Mouse (Mus musculus): ENCODE measurements around the gene Slc22a15. TPM values are rescaled to one million over a fixed set of nuclear protein-coding genes. Genes with fewer than 3 reads are reported as not detected.
"Not testable (repeated sequence)": the region's sequence is repeated elsewhere in the genome, so short reads cannot be mapped to it uniquely, and the experiment has no call there.

The Slc22a15 gene
- polyA plus RNA-seq, 1 experiment from 2014 or later = 6.4 TPM

DNA sequence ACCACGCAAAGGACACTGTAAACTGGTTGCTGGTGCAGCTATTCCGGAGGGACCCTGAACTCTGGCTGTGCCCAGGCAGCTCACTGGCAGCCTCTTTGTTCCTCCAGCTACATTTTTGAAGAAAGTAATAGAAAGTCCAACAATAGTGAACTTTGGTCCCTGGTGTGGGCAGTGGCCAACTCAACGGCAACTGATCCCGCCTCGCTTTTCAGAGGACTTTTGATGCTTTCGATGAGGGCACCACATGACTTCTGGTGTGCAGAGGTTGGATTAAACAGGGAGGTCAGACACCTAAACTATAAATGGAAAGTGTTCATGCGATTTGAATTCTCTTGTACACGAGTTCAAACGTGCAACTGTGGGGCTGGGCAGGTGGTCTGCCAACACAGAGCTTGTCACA is 99.9 kb downstream of the Slc22a15 start:
- Histone ChIP-seq H3K36me3 (replicated peaks) (no peaks in the 10 kb centered on the region), H3K4me2 (no peak overlapping the region), H3K27me3 (no peaks in the 10 kb centered on the region), H3K9me3 (no peaks in the 10 kb centered on the region), H3K27ac (no peak overlapping the region), H3K4me3 (replicated peaks) (no peak overlapping the region), H3K4me1 (no peaks in the 10 kb centered on the region), H3K9ac (no peak overlapping the region)
- 79% methylated on average over 9 of the region's 9 CpGs for WGBS
- ATAC-seq (ENCODE audit: low FRiP score) = no peak

- no peak overlapping the region for H3K4me3 ChIP-seq (replicated peaks)
- H3K9ac ChIP-seq = no peak overlapping the region
- H3K4me2 ChIP-seq = no peak overlapping the region
- no peaks in the 10 kb centered on the region for H3K36me3 ChIP-seq (replicated peaks)
- H3K27me3 ChIP-seq = no peaks in the 10 kb centered on the region
- H3K9me3 ChIP-seq = peaks cover 6% of the 10 kb centered on the region; the same call in 1 of the 2 replicates
- H3K27ac ChIP-seq = no peak overlapping the region
- H3K4me1 ChIP-seq = no peaks in the 10 kb centered on the region
- no peak for ATAC-seq (ENCODE audit: low FRiP score)
- WGBS = 75% methylated on average over 5 of the region's 5 CpGs
Observed at GRCm38 (mm10) chr3:101822052-101822451, 102.2 kb downstream of the Slc22a15 start.

DNA sequence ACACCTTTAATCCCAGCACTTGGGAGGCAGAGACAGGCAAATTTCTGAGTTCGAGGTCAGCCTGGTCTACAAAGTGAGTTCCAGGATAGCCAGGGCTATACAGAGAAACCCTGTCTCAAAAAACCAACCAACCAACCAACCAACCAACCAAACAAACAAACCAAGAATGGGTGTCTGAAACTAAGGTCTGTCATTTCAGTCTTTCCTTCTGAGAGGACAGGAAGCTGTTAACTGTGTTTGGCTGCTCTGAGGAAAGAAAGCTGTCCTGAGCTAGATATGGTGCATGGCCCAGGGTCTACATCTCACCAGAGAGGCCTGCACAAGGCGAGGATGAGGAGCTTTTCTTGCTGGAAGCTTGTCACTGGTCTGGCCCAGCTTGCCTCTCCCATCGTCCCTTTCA is 103.5 kb downstream of the Slc22a15 start:
- not testable (repeated sequence) for ATAC-seq (ENCODE audit: low FRiP score); H3K4me1 ChIP-seq
- WGBS = 72% methylated on average over 3 of the region's 3 CpGs

DNA sequence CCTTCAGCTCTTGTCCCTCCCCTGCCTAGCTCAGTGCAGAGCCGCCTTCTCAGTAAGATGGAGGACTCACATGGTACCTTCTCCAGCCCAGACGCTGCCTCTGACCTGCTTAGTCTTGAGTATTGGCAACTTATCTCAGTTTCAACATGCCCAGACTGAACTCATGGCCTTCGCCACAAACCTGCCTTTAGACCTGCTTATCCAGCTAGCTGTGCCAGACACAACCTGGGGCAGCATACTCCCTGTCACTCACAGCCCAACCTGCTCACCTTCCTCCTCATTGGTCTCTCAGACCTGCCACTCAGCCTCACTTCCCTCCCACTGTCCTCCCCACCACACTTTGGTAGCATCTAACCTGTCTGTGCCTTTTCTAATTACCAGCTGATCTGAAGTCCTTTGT is 108.2 kb downstream of the Slc22a15 start:
- H3K27me3 ChIP-seq = no peaks in the 10 kb centered on the region
- no peaks in the 10 kb centered on the region for H3K36me3 ChIP-seq (replicated peaks)
- H3K9ac ChIP-seq = no peak overlapping the region
- WGBS = 87% methylated on average over 3 of the region's 3 CpGs
- H3K4me2 ChIP-seq = no peak overlapping the region
- no peak for ATAC-seq (ENCODE audit: low FRiP score)
- H3K4me1 ChIP-seq = no peaks in the 10 kb centered on the region
- H3K27ac ChIP-seq = no peak overlapping the region
- peaks cover 6% of the 10 kb centered on the region; the same call in 1 of the 2 replicates for H3K9me3 ChIP-seq
- no peak overlapping the region for H3K4me3 ChIP-seq (replicated peaks)

More for the DNA sequence above, 103.5 kb downstream of the Slc22a15 start:
- H3K4me3 ChIP-seq (replicated peaks); H3K27me3 ChIP-seq; H3K4me2 ChIP-seq; H3K9me3 ChIP-seq; H3K9ac ChIP-seq; H3K27ac ChIP-seq; H3K36me3 ChIP-seq (replicated peaks): not testable (repeated sequence)

DNA sequence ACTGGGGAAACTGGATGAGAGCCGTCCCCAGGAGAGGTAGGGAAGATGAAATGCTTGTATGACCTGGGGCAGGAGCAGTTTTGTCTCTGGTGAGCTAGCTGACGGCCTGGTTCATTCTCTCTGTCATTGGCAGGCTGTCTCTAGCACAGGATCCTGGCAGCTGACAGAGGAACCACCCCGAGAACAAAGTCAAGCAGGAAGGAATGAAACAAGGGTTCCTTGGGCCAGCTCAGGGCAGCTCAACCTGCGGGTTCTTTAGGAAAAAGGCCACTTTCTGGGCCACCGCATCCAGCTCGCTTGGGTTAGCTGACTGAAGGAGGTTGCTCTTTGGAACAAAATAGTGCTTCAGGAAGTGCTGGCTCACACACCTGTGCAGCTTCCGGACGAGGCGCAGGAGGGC is 109.5 kb downstream of the Slc22a15 start:
- H3K9ac ChIP-seq = no peak overlapping the region
- H3K4me3 ChIP-seq (replicated peaks) = no peak overlapping the region
- H3K36me3 ChIP-seq (replicated peaks) = no peaks in the 10 kb centered on the region
- 86% methylated on average over 9 of the region's 9 CpGs for WGBS
- H3K4me2 ChIP-seq = no peak overlapping the region
- H3K4me1 ChIP-seq = no peaks in the 10 kb centered on the region
- no peak overlapping the region for H3K27ac ChIP-seq
- peaks cover 6% of the 10 kb centered on the region; the same call in 1 of the 2 replicates for H3K9me3 ChIP-seq
- no peaks in the 10 kb centered on the region for H3K27me3 ChIP-seq
- ATAC-seq (ENCODE audit: low FRiP score) = no peak

DNA sequence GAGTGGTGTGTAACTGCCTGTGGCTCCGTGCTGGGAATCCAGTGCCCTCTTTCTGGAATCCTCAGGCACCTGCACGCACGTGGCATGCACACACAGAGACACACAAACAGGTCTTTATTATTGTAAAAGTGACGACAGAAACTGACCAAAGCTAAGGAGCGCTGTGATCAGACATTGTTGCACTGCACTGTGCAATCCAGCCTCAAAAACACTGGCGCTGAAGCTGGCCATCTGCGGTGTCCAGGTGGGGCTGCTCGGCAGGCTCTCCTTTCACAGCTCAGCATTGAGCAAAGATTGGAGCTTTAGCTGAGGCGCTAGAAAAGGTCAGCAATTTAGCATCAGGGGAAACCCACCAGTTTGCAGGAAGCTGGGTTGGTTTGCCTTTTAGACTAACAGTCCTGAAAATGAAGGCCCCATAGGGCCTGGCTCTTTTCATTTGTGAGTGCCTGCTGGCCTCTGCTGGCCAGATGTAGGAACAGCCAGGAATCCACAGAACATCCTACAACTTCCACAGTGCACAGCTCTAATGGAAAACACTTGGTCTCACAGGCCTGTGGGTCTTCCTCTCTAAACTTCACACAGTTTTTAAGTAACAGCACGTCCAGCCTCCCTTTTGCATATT is 111.8 kb downstream of the Slc22a15 start:
- no peaks in the 10 kb centered on the region for H3K36me3 ChIP-seq (replicated peaks)
- no peaks in the 10 kb centered on the region for H3K4me1 ChIP-seq
- no peak overlapping the region for H3K27ac ChIP-seq
- peaks cover 6% of the 10 kb centered on the region; the same call in 1 of the 2 replicates for H3K27me3 ChIP-seq
- no peak overlapping the region for H3K4me3 ChIP-seq (replicated peaks)
- 62% methylated on average over 10 of the region's 10 CpGs for WGBS
- H3K9me3 ChIP-seq = no peaks in the 10 kb centered on the region
- no peak overlapping the region for H3K9ac ChIP-seq
- H3K4me2 ChIP-seq = no peak overlapping the region
- peak; percentile 85 for ATAC-seq (ENCODE audit: low FRiP score)

GRCm38 (mm10) chr3:101811931-101812330 is 112.3 kb downstream of the Slc22a15 start:
- peaks cover 11% of the 10 kb centered on the region; the same call in 1 of the 2 replicates for H3K27me3 ChIP-seq
- no peak overlapping the region for H3K4me3 ChIP-seq (replicated peaks)
- WGBS = 81% methylated on average over 4 of the region's 4 CpGs
- H3K9ac ChIP-seq = no peak overlapping the region
- no peak overlapping the region for H3K4me2 ChIP-seq
- H3K4me1 ChIP-seq = peaks cover 2% of the 10 kb centered on the region; the same call in 1 of the 2 replicates
- ATAC-seq (ENCODE audit: low FRiP score) = no peak
- no peak overlapping the region for H3K27ac ChIP-seq
- no peaks in the 10 kb centered on the region for H3K36me3 ChIP-seq (replicated peaks)
- H3K9me3 ChIP-seq = no peaks in the 10 kb centered on the region

- Histone ChIP-seq H3K4me3 (replicated peaks) (no peak overlapping the region), H3K27me3 (peaks cover 19% of the 10 kb centered on the region), H3K9ac (no peak overlapping the region), H3K9me3 (no peaks in the 10 kb centered on the region), H3K27ac (no peak overlapping the region), H3K36me3 (replicated peaks) (no peaks in the 10 kb centered on the region), H3K4me1 (peaks cover 28% of the 10 kb centered on the region), H3K4me2 (no peak overlapping the region)
- ATAC-seq (ENCODE audit: low FRiP score) = no peak
- WGBS = 87% methylated on average over 6 of the region's 6 CpGs
Observed at GRCm38 (mm10) chr3:101807646-101808045, 116.6 kb downstream of the Slc22a15 start.

GRCm38 (mm10) chr3:101806941-101807340 is 117.3 kb downstream of the Slc22a15 start:
- Histone ChIP-seq H3K27ac (no peak overlapping the region), H3K9me3 (no peaks in the 10 kb centered on the region), H3K4me2 (no peak overlapping the region), H3K4me1 (peaks cover 28% of the 10 kb centered on the region), H3K4me3 (replicated peaks) (no peak overlapping the region), H3K27me3 (peaks cover 19% of the 10 kb centered on the region), H3K9ac (no peak overlapping the region; the same call in 1 of the 2 replicates), H3K36me3 (replicated peaks) (no peaks in the 10 kb centered on the region)
- WGBS = 24% methylated on average over 4 of the region's 4 CpGs
- no peak for ATAC-seq (ENCODE audit: low FRiP score)

- peak overlapping the region; percentile 31 for H3K4me2 ChIP-seq
- no peak overlapping the region for H3K4me3 ChIP-seq (replicated peaks)
- 7% methylated on average over 16 of the region's 16 CpGs for WGBS
- no peak overlapping the region for H3K9ac ChIP-seq
- H3K4me1 ChIP-seq = peaks cover 28% of the 10 kb centered on the region
- no peaks in the 10 kb centered on the region for H3K9me3 ChIP-seq
- H3K27me3 ChIP-seq = peaks cover 19% of the 10 kb centered on the region
- no peak overlapping the region for H3K27ac ChIP-seq
- peak; percentile 90 for ATAC-seq (ENCODE audit: low FRiP score)
- no peaks in the 10 kb centered on the region for H3K36me3 ChIP-seq (replicated peaks)
Observed at GRCm38 (mm10) chr3:101806149-101806548, 118.1 kb downstream of the Slc22a15 start.

Other genes with a start within 250 kb of the Slc22a15 start
- 0.66 and 0.78 TPM in 2 replicates for gene Mab21l3, start 75.5 kb downstream of the Slc22a15 start, polyA plus RNA-seq (2016; fragmentation: Nextera tagmentation; extraction: Ambion mirVana)
- 56.4 and 59.5 TPM in 2 replicates for gene Nhlh2, start 85.6 kb upstream of the Slc22a15 start, polyA plus RNA-seq (2016; fragmentation: Nextera tagmentation; extraction: Ambion mirVana)
- gene Casq2, start 162.0 kb upstream of the Slc22a15 start, polyA plus RNA-seq (2016; fragmentation: Nextera tagmentation; extraction: Ambion mirVana) = 0.08 and 0.41 TPM in 2 replicates